Mouse (Mus musculus): Measurements from ENCODE around the gene 5031439G07Rik.
"Not testable (repeated sequence)": the region's sequence is repeated elsewhere in the genome, so short reads cannot be mapped to it uniquely, and the experiment has no call there.

Gene 5031439G07Rik

DNA sequence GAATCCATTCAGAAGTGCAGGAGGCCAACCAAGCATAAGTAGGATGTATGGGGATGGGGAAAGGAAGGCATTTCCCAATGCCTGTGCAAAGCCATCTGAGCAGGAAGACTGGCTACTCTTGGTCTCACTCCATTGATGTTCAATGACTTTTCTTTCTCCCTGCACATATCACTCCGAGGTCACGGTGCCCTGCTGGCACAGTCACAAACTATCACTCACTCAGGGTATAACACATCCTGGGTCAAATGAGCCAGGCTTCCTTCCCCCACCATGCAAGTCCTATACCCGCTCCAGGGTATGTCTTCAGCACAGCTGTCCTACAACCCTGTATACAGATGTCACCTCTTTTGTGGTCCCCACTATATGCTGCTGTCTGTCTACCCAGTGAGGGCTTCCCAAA lies 30.0 kb downstream of the 5031439G07Rik start:
- no peak for DNase-seq (ENCODE audit: low read depth in 2 of 2, low spot score in 2 of 2)

DNA sequence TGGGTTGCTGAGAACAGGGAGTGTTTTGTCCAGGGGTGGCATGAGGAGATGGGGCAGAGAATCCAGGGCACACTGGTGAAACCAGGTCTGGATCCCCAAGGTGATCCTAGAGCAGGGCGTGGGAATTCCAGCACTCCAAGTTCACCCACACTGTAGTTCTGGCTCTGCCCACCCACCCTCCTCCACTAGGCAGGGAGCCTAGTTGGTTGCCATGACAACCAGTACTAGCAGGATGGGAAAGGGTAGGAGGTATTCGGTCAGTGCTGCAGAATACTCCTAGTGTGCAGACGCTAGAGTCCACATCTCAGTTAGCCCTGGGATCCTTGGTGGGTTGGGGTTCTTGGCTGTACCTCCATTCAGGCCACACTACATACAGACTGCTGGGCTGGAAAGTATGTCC lies 30.5 kb downstream of the 5031439G07Rik start:
- no peak for DNase-seq (ENCODE audit: low read depth in 2 of 2, low spot score in 2 of 2)

DNA sequence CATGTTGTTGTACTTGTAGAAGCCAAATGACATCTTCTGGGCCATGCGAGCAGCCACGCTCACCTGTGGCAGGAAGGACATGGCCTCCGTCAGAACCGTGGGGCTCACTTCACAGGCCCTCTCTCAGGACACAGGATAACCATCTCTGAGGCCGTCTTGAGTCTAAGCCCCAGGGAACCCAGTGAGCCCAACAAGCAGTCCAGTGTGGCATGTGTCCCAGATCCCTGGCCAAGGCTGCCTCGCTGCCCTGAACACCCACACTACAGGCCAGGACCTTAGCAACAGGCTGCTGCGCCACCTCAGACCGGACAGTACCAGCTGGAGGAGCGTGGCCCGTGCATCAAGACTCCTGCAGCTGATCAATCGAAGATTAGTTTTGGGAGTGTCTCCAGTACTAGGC lies 35.1 kb downstream of the 5031439G07Rik start:
- no peak for DNase-seq (ENCODE audit: low read depth in 2 of 2, low spot score in 2 of 2)

DNA sequence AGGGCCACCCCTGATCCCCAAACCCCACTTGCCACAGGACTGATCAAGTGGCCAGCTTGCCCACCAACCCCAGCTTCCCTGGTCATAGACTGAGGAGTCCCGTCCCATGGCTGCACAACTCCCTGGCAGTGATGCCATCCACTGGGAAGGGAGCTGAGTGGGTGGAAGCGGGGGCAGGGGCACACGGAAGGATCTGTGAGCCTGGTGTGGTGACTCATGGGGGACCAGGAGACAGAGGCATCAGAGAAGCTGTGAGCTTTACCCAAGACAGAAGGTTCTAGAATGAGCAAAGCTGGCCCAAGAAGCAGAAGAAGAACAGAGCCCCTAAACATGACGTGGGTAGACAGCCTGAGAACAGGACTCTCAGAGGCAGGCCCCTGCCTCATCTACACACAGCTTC lies 38.3 kb downstream of the 5031439G07Rik start:
- DNase-seq (ENCODE audit: low read depth in 2 of 2, low spot score in 2 of 2): no peak

DNA sequence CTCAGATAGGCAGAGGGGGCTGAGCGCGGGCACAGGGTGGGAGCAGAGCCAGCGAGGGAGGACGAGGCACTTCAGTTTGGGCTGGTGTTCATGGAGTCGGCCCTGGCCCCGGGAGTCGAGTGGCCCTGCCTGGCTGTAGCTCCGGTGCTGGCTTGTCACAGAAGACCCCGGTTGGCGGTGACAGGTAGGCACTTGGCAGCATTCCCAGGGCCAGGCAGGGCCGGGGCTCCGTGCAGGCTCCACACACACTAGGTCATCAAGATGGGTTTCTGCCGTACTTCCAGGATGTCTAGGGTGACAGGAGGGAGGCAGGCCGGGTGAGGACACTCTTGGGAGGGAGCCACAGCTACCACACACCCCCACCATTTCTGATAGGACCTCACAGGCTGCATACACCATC lies 39.4 kb downstream of the 5031439G07Rik start:
- no peak for DNase-seq (ENCODE audit: low read depth in 2 of 2, low spot score in 2 of 2)

DNA sequence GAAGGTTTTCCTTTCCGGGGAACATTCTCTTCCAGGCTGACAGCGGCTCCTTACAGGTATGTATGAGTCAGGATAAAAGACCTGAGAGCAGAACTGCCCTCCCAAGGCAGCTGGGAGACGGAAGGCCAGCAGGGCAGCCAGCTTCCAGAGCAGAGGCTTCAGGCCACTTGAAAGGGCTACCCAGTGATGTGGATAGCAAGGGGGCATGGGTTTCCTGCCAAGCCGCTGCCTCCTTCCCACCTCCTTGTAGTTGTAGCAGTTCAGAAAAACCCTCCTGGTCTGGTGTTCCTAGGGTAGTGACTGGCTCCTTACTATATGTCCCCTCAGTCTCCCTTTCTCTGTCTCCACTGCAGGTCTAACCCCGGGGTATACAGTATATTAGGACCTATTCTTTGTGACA lies 44.0 kb downstream of the 5031439G07Rik start:
- no peak for DNase-seq (ENCODE audit: low read depth in 2 of 2, low spot score in 2 of 2)

DNA sequence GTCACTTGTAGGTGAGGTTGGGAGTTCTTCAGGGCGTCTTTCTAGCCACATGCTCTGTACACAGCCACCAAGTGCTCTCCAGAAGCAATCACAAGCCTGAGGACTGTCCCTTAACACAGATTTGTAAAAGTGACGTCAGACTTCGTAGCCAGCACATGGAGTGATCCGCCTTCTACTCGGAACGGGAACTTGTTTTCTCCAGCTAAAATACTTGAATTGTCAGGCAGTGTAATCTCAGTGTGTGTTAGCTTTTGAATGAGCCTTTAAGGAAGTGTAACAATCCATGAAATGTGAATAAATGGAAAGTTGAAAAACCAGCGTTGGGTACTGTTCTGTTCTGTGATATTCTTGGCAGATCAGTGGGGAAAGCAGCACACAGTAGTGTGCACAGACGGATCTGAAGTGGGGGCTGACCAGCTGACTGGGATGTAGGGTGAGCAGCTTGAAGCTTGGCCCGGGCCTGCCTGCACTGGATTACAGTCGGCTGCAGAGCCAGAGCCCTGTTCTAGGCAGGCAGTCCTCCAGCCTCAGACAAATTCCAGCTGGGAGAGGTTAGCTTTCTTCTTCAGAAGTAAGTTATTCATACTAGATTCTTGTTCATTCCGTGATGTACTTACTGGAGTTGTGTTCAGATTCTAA lies 45.6 kb downstream of the 5031439G07Rik start:
- DNase-seq (ENCODE audit: low read depth in 2 of 2, low spot score in 2 of 2): no peak

DNA sequence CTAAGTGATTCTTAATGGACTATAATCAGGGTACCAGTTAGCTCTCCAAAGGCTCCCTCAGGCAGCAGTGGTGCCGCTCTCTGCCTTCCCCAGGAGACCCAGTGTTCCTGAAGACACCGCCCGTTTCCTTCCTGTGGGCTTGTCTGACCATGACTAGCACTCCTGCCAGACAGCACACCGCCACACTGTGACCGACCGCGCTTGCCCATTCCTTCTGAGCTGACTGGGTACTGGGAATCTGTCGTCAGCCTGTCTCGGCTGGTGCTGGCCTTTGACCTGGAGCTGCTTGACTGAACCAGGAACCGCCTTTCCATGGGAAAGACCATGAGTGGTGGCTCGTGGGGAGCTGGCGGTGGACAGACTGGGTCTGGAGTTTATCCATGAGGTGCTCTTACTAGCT lies 48.2 kb downstream of the 5031439G07Rik start:
- DNase-seq (ENCODE audit: low read depth in 2 of 2, low spot score in 2 of 2): no peak

DNA sequence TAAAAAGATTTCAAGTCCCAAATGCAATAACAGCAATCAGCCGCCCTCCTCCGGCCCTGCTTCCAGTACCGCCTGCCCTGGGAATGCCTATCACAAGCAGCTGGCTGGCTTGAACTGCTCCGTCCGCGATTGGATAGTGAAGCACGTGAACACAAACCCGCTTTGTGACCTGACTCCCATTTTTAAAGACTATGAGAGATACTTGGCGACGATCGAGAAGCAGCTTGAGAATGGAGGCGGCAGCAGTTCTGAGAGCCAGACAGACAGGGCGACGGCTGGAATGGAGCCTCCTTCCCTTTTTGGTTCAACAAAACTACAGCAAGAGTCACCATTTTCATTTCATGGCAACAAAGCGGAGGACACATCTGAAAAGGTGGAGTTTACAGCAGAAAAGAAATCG lies 53.5 kb downstream of the 5031439G07Rik start:
- no peak for DNase-seq (ENCODE audit: low read depth in 2 of 2, low spot score in 2 of 2)

DNA sequence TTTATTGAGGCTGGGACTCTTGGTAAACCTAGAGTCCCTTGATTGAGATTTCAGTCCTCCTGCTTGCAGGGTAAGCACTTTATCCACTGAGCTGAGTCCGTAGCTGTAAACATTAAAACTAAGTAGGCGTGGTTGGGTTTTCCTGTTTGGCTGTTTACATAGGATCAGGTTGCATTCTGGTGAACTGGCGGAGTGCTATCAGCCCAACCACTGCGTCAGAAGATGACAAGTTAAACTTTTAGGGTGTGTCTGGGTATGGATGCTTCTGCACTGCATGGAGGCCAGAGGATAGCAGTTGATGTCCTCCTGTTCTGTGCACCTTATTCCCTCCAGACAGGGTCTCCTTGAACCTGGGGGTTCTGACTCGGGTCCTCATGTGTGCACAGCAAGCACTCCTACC lies 56.0 kb downstream of the 5031439G07Rik start:
- DNase-seq (ENCODE audit: low read depth in 2 of 2, low spot score in 2 of 2): no peak

DNA sequence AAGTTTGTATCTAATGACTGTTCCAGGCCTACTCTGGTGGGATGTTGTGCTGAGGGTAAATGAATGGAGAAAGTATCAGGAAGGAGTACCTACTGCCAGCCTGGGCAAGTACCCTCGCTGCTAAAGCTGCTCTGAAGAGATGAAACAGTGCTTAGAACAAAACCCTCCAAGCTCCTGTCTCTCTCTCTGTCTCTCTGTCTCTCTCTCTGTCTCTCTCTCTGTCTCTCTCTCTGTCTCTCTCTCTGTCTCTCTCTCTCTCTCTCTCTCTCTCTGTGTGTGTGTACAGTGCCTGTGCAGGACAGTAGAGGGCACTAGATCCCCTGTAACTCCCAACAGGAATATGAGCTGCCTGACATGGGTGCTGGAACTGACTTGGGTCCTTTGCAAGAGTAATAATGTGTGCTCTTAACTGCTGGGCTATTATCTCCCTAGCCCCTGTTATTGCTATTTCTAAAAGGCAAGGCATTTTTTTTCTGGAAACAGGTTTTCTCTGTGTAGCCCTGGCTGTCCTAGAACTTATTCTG lies 62.8 kb downstream of the 5031439G07Rik start:
- no peak for DNase-seq (ENCODE audit: low read depth in 2 of 2, low spot score in 2 of 2)

DNA sequence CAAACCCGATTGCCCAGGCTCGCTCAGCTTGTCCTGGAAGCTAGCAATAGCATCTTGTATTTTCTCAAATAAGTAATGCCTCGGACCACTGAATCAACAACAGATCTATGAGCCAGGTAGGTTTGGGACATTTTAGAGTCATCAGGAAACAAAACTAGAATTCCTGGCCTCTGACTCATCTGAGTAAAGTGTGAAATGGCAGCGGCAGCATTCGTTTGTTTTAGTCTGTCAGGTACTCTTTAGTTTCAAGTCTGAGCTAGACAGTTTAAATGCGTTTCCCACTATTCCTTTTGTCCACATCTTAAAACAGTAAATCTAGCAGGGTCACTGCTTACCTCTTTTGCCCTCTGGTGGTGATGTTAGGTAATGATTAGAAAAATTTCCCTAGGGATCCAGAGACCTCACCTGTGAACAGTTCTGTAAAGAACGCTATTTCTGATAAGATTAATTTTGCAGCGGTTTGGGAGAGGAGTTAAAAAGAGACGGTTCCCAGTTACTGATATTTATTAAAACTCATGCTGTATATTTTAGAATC lies 63.5 kb downstream of the 5031439G07Rik start:
- DNase-seq (ENCODE audit: low read depth in 2 of 2, low spot score in 2 of 2): peak in 1 of 2 experiments; percentile 31

DNA sequence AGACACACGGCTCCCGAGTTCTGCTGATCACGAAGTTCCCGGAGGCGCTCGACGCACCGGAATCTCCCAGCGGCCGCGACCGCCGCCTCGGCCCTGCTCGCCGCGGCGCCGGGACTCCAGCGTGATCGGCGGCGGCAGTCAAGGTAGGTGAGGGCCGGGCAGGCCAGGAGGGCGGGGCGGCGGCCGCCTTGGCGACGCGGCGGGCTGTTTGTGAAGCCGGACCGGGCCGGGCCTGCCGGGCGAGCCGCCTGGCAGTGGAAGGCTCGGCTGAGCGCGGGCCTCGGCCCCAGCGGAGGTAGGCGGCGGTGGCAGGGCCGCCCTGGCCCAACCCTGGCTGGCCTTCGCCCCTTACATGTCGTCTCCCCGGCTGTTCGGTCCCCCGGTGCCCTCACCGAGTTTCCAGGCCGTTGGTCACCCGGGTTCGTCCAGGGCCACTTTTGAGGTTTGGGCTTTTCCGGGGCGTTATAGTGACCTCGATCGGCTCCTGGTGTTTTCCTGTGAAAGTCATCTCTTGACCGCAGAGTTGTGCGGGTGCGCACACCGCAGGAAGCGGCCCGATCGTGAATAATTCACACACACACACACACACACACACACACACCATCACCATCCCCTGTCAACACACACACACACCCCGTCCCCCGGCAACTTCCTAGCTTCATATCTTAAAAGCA lies 64.7 kb downstream of the 5031439G07Rik start:
- peak in 1 of 2 experiments; percentile 34 for DNase-seq (ENCODE audit: low read depth in 2 of 2, low spot score in 2 of 2)

DNA sequence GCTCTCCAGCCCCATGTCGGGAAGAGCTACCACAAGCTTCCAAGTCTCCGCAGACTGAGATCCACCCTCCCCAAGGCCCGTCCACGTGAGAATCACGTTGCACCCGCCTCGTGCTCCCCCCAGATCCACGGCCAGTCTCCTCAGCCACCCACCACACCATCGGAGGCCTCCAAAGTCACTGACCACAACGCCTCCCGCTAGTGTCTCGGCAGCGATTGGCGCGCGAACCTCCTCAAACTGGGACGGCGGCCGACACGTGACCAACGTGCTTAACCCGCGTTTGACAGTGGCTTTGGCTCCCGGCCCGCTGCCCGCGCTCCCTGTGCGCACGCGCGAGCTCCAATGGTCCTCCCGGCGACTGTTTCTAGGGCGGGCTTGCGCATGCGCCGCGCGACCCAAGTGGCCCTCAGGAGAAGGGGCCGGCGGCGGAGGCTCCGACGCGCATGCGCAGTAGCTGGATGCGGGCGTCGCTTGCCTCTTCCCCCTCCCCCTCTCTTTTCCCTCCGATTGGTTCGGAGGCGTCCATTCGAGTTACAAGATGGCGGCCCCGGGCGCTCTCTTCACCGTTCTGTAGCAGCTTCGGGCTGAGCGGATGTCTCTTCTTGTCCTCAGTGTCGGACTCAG lies 65.4 kb downstream of the 5031439G07Rik start, which contains the start of gene Nup50:
Gene Nup50, plus strand, starts transcription at position 528 of the 624 bp plus-strand sequence.
- peak; percentile 96 to 98 for DNase-seq (ENCODE audit: low read depth in 2 of 2, low spot score in 2 of 2)

DNA sequence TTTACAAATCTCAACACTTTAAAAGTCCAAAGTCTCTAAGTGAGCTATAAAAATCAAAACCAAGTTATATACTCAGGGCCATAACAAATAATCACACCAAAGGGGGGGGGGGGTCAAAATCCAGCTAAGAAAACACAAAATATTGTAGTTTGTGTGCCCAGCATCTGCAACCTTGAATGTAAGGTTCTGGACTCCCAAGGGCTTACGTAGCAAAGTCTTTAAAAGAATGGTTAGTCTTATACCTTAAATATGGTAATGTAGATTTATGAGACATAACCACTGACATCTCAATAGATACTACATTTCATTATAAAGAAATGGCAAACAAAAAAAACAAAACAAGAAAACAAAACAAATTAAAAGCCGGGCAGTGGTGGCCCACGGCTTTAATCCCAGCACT lies 68.4 kb downstream of the 5031439G07Rik start, which contains the start of gene Gm29666:
Gene Gm29666, minus strand, starts transcription at position 101 of the 400 bp plus-strand sequence.
- DNase-seq (ENCODE audit: low read depth in 2 of 2, low spot score in 2 of 2): no peak

DNA sequence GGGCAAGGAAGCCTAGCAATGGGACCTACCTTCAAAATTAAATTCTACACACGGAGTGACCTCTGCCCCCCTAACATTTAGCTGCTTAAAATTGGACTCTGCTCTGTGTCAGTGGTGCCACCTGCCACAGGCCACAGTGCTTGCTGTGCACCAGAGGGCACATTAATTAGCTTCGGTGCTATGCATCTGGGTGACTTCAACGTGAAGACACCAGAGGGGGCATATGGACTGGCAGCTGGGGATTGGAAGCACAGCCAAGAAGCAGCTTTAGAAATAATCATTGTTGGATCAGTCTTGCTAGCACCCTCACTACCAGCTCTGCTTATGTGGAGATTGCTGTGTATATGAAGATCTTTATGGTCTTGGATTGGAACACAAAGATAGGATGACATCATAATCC lies 75.2 kb downstream of the 5031439G07Rik start:
- DNase-seq (ENCODE audit: low read depth in 2 of 2, low spot score in 2 of 2): no peak

DNA sequence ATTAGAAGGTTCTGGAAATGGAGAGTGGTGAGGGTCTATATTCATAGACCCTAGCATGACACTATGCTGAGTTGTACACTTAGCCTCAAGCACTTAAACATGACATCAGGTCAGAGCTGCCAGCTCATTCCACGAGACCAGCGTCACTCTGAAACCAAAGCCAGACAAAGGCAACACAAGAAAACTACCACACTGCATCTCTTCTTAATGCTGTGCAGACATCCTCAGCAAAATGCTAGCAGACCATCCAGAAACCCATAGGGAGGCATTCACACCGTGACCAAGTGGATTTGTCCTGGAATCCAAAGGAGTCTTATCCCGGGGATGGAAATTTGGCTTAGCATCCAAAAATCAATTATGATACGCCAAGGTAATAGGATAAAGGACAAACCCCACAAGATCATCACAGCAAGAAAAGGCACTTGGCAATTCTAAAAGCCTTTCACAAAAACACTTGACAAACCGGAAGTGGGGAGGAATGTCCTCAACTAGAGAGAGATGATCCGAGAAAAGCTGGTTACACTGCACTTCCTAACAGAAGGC lies 84.4 kb downstream of the 5031439G07Rik start:
- DNase-seq (ENCODE audit: low read depth in 2 of 2, low spot score in 2 of 2): no peak

DNA sequence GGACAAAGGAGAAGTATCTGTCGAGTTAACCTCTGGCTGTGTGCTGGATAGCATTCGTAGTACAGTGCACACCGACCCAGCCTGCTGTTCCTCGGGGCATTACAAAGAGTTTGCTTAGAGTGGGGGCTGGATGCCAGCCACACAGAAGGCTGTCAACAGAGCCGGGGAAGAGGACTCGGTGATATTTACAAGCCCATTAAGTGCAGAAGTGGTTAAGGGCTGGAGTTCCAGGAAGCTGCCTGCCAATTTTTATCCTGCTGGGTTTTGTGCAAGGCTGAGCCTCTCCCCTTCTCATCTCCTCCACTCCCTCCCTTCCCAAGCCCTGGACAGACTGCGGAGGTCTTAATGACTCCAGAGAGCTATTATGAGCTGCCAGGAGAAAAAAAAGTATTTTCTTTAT lies 90.3 kb downstream of the 5031439G07Rik start:
- no peak for DNase-seq (ENCODE audit: low read depth in 2 of 2, low spot score in 2 of 2)

DNA sequence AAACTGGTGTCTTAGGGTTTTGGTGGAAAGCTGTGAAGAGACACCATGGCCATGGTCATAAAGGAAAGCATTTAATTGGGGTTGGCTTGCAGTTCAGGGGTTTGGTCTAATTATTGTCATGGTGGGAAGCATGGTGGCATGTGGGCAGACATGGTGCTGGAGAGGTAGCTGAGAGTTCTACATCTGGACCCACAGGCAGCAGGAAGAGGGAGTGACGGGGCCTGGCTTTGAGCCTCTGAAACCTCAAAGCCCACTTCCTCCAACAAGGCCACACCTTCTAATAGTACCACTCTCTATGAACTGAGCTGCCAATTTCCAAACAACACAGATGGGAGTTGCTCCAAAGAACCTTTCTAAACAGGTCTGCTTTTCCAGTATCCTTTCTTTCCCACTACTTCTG lies 91.7 kb downstream of the 5031439G07Rik start:
- peak in 1 of 2 experiments; percentile 6 for DNase-seq (ENCODE audit: low read depth in 2 of 2, low spot score in 2 of 2)

DNA sequence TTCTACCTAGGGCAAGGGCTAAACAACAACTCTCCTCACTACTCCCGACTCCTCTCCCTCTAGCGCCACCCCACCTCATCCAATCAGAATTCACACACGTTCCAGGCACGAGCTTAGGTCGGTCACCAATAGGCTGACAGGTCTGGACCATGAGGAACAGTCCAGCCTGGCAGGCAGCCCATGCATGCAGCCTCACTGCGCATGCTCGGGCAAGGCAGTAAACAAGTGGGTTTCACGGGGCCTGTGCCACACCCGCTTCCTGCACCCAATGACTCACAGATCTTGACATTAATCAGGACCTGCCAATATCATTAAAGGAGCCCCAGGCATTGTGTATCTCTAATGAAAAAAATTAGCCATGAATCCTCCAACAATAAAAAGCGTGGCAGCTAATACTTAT lies 92.1 kb downstream of the 5031439G07Rik start:
- DNase-seq (ENCODE audit: low read depth in 2 of 2, low spot score in 2 of 2): not testable (repeated sequence)

Measured in CD8-positive naive resting alpha-beta T cell, adult 2 months (primary cell).